Mouse (Mus musculus): ENCODE data around the gene Insc. TPM values are rescaled to one million over a fixed set of nuclear protein-coding genes. Genes with fewer than 3 reads are reported as not detected.

The Insc gene
- total and polyA plus RNA-seq, 2 experiments from 2014 or later, result 1.8 to 2.2 TPM

GRCm38 (mm10) chr7:114818836-114819235 is 75.3 kb downstream of the Insc start:
- no peak overlapping the region for H3K9ac ChIP-seq
- no peaks in the 10 kb centered on the region for H3K9me3 ChIP-seq (ENCODE audit: low read length)
- 76% methylated on average over 8 of the region's 8 CpGs for WGBS
- DNase-seq (no peak), ATAC-seq (no peak)
- H3K4me3 ChIP-seq (ENCODE audit: low read depth, low read length), result no peak overlapping the region
- H3K36me3 ChIP-seq (ENCODE audit: insufficient read depth), result no peaks in the 10 kb centered on the region
- H3K4me1 ChIP-seq (ENCODE audit: insufficient read depth), result no peaks in the 10 kb centered on the region
- no peak for TF ChIP-seq CTCF (IDR thresholded peaks at IDR 0.05; ENCODE audit: low read depth)
- no peak overlapping the region for H3K27ac ChIP-seq (ENCODE audit: low read depth, low read length)
- no peaks in the 10 kb centered on the region for H3K27me3 ChIP-seq (ENCODE audit: insufficient read depth, low read length)
- H3K4me2 ChIP-seq (ENCODE audit: low read depth), result no peak overlapping the region

- DNase-seq (no peak), ATAC-seq (no peak)
- TF ChIP-seq CTCF (IDR thresholded peaks at IDR 0.05; ENCODE audit: low read depth), result no peak
- Histone ChIP-seq H3K27me3 (ENCODE audit: insufficient read depth, low read length) (no peaks in the 10 kb centered on the region), H3K36me3 (ENCODE audit: insufficient read depth) (no peaks in the 10 kb centered on the region), H3K9ac (no peak overlapping the region), H3K4me3 (ENCODE audit: low read depth, low read length) (no peak overlapping the region), H3K9me3 (ENCODE audit: low read length) (no peaks in the 10 kb centered on the region), H3K27ac (ENCODE audit: low read depth, low read length) (no peak overlapping the region), H3K4me1 (ENCODE audit: insufficient read depth) (no peaks in the 10 kb centered on the region), H3K4me2 (ENCODE audit: low read depth) (no peak overlapping the region)
- 89% methylated on average over 2 of the region's 2 CpGs for WGBS
Observed at GRCm38 (mm10) chr7:114822736-114823135, 79.2 kb downstream of the Insc start.

- Histone ChIP-seq H3K27me3 (ENCODE audit: insufficient read depth, low read length) (no peaks in the 10 kb centered on the region), H3K4me2 (ENCODE audit: low read depth) (no peak overlapping the region), H3K9ac (no peak overlapping the region), H3K36me3 (ENCODE audit: insufficient read depth) (no peaks in the 10 kb centered on the region), H3K9me3 (ENCODE audit: low read length) (no peaks in the 10 kb centered on the region), H3K27ac (ENCODE audit: low read depth, low read length) (no peak overlapping the region), H3K4me1 (ENCODE audit: insufficient read depth) (no peaks in the 10 kb centered on the region), H3K4me3 (ENCODE audit: low read depth, low read length) (no peak overlapping the region)
- ATAC-seq (no peak), DNase-seq (no peak)
- TF ChIP-seq CTCF (IDR thresholded peaks at IDR 0.05; ENCODE audit: low read depth), result no peak
- WGBS, result 65% methylated on average over 4 of the region's 4 CpGs
Observed at GRCm38 (mm10) chr7:114827360-114827759, 83.9 kb downstream of the Insc start.

GRCm38 (mm10) chr7:114832257-114832940 is 88.9 kb downstream of the Insc start:
- Histone ChIP-seq H3K27ac (ENCODE audit: low read depth, low read length) (no peak overlapping the region), H3K4me1 (ENCODE audit: insufficient read depth) (no peaks in the 10 kb centered on the region), H3K9ac (no peak overlapping the region), H3K36me3 (ENCODE audit: insufficient read depth) (no peaks in the 10 kb centered on the region), H3K4me2 (ENCODE audit: low read depth) (no peak overlapping the region), H3K9me3 (ENCODE audit: low read length) (no peaks in the 10 kb centered on the region), H3K27me3 (ENCODE audit: insufficient read depth, low read length) (no peaks in the 10 kb centered on the region), H3K4me3 (ENCODE audit: low read depth, low read length) (no peak overlapping the region)
- no peak for DNase-seq
- 59% methylated on average over 3 of the region's 3 CpGs for WGBS
- ATAC-seq, result no peak
- peak; percentile 32 for TF ChIP-seq CTCF (IDR thresholded peaks at IDR 0.05; ENCODE audit: low read depth)

GRCm38 (mm10) chr7:114834504-114834903 is 91.0 kb downstream of the Insc start:
- H3K9ac ChIP-seq, result no peak overlapping the region
- ATAC-seq, result no peak
- no peak overlapping the region for H3K4me2 ChIP-seq (ENCODE audit: low read depth)
- no peak for DNase-seq
- H3K36me3 ChIP-seq (ENCODE audit: insufficient read depth), result no peaks in the 10 kb centered on the region
- 76% methylated on average over 6 of the region's 6 CpGs for WGBS
- H3K4me1 ChIP-seq (ENCODE audit: insufficient read depth), result no peaks in the 10 kb centered on the region
- H3K4me3 ChIP-seq (ENCODE audit: low read depth, low read length), result no peak overlapping the region
- no peaks in the 10 kb centered on the region for H3K9me3 ChIP-seq (ENCODE audit: low read length)
- no peaks in the 10 kb centered on the region for H3K27me3 ChIP-seq (ENCODE audit: insufficient read depth, low read length)
- H3K27ac ChIP-seq (ENCODE audit: low read depth, low read length), result no peak overlapping the region
- TF ChIP-seq CTCF (IDR thresholded peaks at IDR 0.05; ENCODE audit: low read depth), result no peak

GRCm38 (mm10) chr7:114837268-114837667 is 93.8 kb downstream of the Insc start:
- Histone ChIP-seq H3K27me3 (ENCODE audit: insufficient read depth, low read length) (no peaks in the 10 kb centered on the region), H3K4me2 (ENCODE audit: low read depth) (no peak overlapping the region), H3K4me1 (ENCODE audit: insufficient read depth) (no peaks in the 10 kb centered on the region), H3K36me3 (ENCODE audit: insufficient read depth) (no peaks in the 10 kb centered on the region), H3K27ac (ENCODE audit: low read depth, low read length) (no peak overlapping the region), H3K9me3 (ENCODE audit: low read length) (no peaks in the 10 kb centered on the region), H3K4me3 (ENCODE audit: low read depth, low read length) (no peak overlapping the region), H3K9ac (no peak overlapping the region)
- no peak for TF ChIP-seq CTCF (IDR thresholded peaks at IDR 0.05; ENCODE audit: low read depth)
- DNase-seq, result no peak
- ATAC-seq, result no peak
- 82% methylated on average over 3 of the region's 3 CpGs for WGBS

GRCm38 (mm10) chr7:114840029-114840745 is 96.7 kb downstream of the Insc start:
- no peak for TF ChIP-seq CTCF (IDR thresholded peaks at IDR 0.05; ENCODE audit: low read depth)
- DNase-seq (no peak), ATAC-seq (peak; percentile 24; the same call in 1 of the 2 replicates)
- WGBS, result 40% methylated on average over 5 of the region's 5 CpGs
- Histone ChIP-seq H3K4me2 (ENCODE audit: low read depth) (no peak overlapping the region), H3K36me3 (ENCODE audit: insufficient read depth) (no peaks in the 10 kb centered on the region), H3K27ac (ENCODE audit: low read depth, low read length) (no peak overlapping the region), H3K4me3 (ENCODE audit: low read depth, low read length) (no peak overlapping the region), H3K9me3 (ENCODE audit: low read length) (no peaks in the 10 kb centered on the region), H3K9ac (no peak overlapping the region), H3K4me1 (ENCODE audit: insufficient read depth) (no peaks in the 10 kb centered on the region), H3K27me3 (ENCODE audit: insufficient read depth, low read length) (no peaks in the 10 kb centered on the region)

Data from forebrain, postnatal 0 days (tissue).